Comparison of ENCODE assay signal across 7 mouse cellular contexts in the genomic region with DNA sequence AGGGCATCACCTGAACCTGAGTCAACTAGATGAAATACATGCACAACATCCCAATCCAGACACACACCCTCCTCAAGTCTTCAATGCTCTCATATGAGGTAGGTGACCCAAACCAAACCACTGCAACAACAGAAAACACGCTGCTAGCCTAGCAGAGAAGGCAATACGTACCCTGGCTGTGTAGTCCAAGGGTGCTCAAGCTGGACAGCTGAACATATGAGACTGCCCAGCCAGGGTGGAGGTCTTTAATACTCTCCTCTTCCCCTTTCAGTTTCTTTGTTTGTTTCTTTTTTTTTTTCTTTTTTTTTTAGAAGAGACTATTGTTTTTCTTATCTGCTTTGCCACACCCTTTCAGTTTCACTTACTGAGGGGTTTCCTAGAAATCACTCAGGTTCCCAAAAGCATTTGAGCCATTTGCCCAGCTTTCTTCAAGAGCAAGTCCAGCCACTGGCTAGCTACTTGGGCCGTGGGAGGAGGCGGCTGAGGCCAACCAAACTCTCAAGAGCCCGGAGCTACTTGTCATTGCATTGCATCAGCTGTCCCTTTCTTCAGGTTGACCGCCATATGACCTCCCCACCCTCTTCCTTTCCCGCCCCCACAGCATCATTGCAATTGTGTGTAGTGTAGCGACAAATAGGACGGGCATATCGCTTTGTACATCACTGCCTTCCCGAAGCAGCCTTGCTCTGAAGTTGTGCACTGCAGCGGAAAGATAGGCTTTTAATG. TPM values are rescaled to one million over a fixed set of nuclear protein-coding genes. Genes with fewer than 3 reads are reported as not detected.
A peak's percentile ranks its signal among the peaks of the same experiment; 100 is the strongest.
DNase-seq lines count a peak whose midpoint lies in the region; ATAC-seq lines count a peak whose summit lies in the region.

A gene (plus strand): TSS at position 643 of the 726 bp plus-strand sequence.

- ATAC-seq in forebrain, embryonic 14.5 days: no peak
- no peak for ATAC-seq in intestine, embryonic 14.5 days (replicated peaks; ENCODE audit: low FRiP score, low TSS enrichment, low read depth)
- no peak for ATAC-seq in stomach, embryonic 16.5 days (ENCODE audit: insufficient read depth, low FRiP score)

- H3K4me3 ChIP-seq in forebrain, embryonic 14.5 days (ENCODE audit: low read depth, low read length): peak within 1 kb of the TSS; percentile 66
- H3K4me3 ChIP-seq in intestine, embryonic 14.5 days (ENCODE audit: low read depth, low read length): peak within 1 kb of the TSS; percentile 88
- peak within 1 kb of the TSS; percentile 79 for H3K4me3 ChIP-seq in stomach, embryonic 16.5 days (replicated peaks; ENCODE audit: low read length)

- peaks cover 23% of the 10 kb centered on the region for H3K36me3 ChIP-seq in forebrain, embryonic 14.5 days (ENCODE audit: control insufficient read depth, insufficient read depth, low read length)
- H3K36me3 ChIP-seq in intestine, embryonic 14.5 days (ENCODE audit: control insufficient read depth, insufficient read depth, low read length): peaks cover 12% of the 10 kb centered on the region; the same call in 1 of the 2 replicates
- H3K36me3 ChIP-seq in stomach, embryonic 16.5 days (ENCODE audit: control insufficient read depth, insufficient read depth, low read length): peaks cover 2% of the 10 kb centered on the region; the same call in 1 of the 2 replicates

- peak; percentile 33 for DNase-seq in B cell, adult 2 months
- peak; percentile 35 for DNase-seq in ES-CJ7 (ENCODE audit: low read depth, low spot score)
- DNase-seq in forebrain, embryonic 14.5 days (ENCODE audit: low spot score): no peak
- no peak for DNase-seq in intestine, embryonic 14.5 days (ENCODE audit: low spot score)
- DNase-seq in lung, postnatal 10 days: peak; percentile 55
- no peak for DNase-seq in frontal cortex, postnatal 36 days (ENCODE audit: low spot score in 2 of 2)

- H3K9me3 ChIP-seq in forebrain, embryonic 14.5 days (replicated peaks; ENCODE audit: control insufficient read depth, low read length): no peaks in the 10 kb centered on the region
- no peaks in the 10 kb centered on the region for H3K9me3 ChIP-seq in intestine, embryonic 14.5 days (ENCODE audit: control insufficient read depth, low read length)
- H3K9me3 ChIP-seq in stomach, embryonic 16.5 days (replicated peaks; ENCODE audit: control insufficient read depth, low read length): no peaks in the 10 kb centered on the region

- H3K9ac ChIP-seq in forebrain, embryonic 14.5 days (ENCODE audit: low read length): peak within 1 kb of the TSS; percentile 73
- peak within 1 kb of the TSS; percentile 75 for H3K9ac ChIP-seq in intestine, embryonic 14.5 days (ENCODE audit: low read length)
- H3K9ac ChIP-seq in stomach, embryonic 16.5 days (ENCODE audit: low read length): peak within 1 kb of the TSS; percentile 83

- H3K4me1 ChIP-seq in forebrain, embryonic 14.5 days (ENCODE audit: control insufficient read depth, insufficient read depth, low read length): peaks cover 11% of the 10 kb centered on the region
- H3K4me1 ChIP-seq in intestine, embryonic 14.5 days (replicated peaks; ENCODE audit: control insufficient read depth, insufficient read depth, low read length): peaks cover 6% of the 10 kb centered on the region
- peaks cover 18% of the 10 kb centered on the region; the same call in 1 of the 2 replicates for H3K4me1 ChIP-seq in stomach, embryonic 16.5 days (ENCODE audit: control insufficient read depth, insufficient read depth, low read length)

- H3K27me3 ChIP-seq in forebrain, embryonic 14.5 days (replicated peaks; ENCODE audit: control insufficient read depth, insufficient read depth, low read length): no peaks in the 10 kb centered on the region
- H3K27me3 ChIP-seq in intestine, embryonic 14.5 days (replicated peaks; ENCODE audit: control insufficient read depth, insufficient read depth, low read length): no peaks in the 10 kb centered on the region
- H3K27me3 ChIP-seq in stomach, embryonic 16.5 days (ENCODE audit: control insufficient read depth, insufficient read depth, low read length): no peaks in the 10 kb centered on the region

- 22% methylated on average over 12 of the region's 12 CpGs for WGBS in forebrain, embryonic 14.5 days
- 22% methylated on average over 12 of the region's 12 CpGs for WGBS in intestine, embryonic 14.5 days
- WGBS in stomach, embryonic 16.5 days: 18% methylated on average over 12 of the region's 12 CpGs

- H3K4me2 ChIP-seq in forebrain, embryonic 14.5 days (ENCODE audit: low read length): peak within 1 kb of the TSS; percentile 93
- peak within 1 kb of the TSS; percentile 93 for H3K4me2 ChIP-seq in intestine, embryonic 14.5 days (ENCODE audit: low read length)
- H3K4me2 ChIP-seq in stomach, embryonic 16.5 days (ENCODE audit: low read depth, low read length): peak within 1 kb of the TSS; percentile 74

- H3K27ac ChIP-seq in forebrain, embryonic 14.5 days (ENCODE audit: low read depth, low read length): no peak within 1 kb of the TSS
- H3K27ac ChIP-seq in intestine, embryonic 14.5 days (ENCODE audit: low read depth): peak within 1 kb of the TSS; percentile 54; the same call in 1 of the 2 replicates
- H3K27ac ChIP-seq in stomach, embryonic 16.5 days (ENCODE audit: low read length): peak within 1 kb of the TSS; percentile 28; the same call in 1 of the 2 replicates

RNA-seq across cellular contexts. Expression of the gene that starts here (rescaled TPM):
- 3.5 and 3.7 TPM in 2 replicates for polyA plus RNA-seq in forebrain, embryonic 14.5 days (2014; fragmentation: Nextera tagmentation; extraction: Ambion mirVana)
- polyA plus RNA-seq in intestine, embryonic 14.5 days (2014; fragmentation: Nextera tagmentation; extraction: Ambion mirVana): 3.8 and 4.9 TPM in 2 replicates
- polyA plus RNA-seq in stomach, embryonic 16.5 days (2015; fragmentation: Nextera tagmentation; extraction: Ambion mirVana): 7.3 and 7.6 TPM in 2 replicates

Comparison
In these comparisons a context has a peak if more than half of its experiments do, and no peak if none do; other contexts are left out.
1. DNase-seq: peak in B cell, adult 2 months (2 of 2), ES-CJ7 (single experiment) and lung, postnatal 10 days (single experiment); none in forebrain, embryonic 14.5 days (single experiment), intestine, embryonic 14.5 days (single experiment) and frontal cortex, postnatal 36 days (0 of 2).
2. Peak in every context shown above with its lines, with median percentiles within 50 percentile points of each other: H3K4me2 ChIP-seq, H3K4me3 ChIP-seq and H3K9ac ChIP-seq.